ENCODE assay signal across 24 mouse cellular contexts in genomic region chr6:39945670-39946440, GRCm38 (mm10).
DNase-seq lines count a peak whose midpoint lies in the region; ATAC-seq lines count a peak whose summit lies in the region.
"Had no signal": no experiment of that assay in that cellular context is flagged by ENCODE, and none has a peak within 500 bp of the region (broad histone marks: within the 10 kb centered on the region; RNA-seq: fewer than 3 reads in every experiment).

No protein-coding gene starts in this region.

- H3K27me3 ChIP-seq in forebrain, embryonic 12.5 days: no peaks in the 10 kb centered on the region
- no peaks in the 10 kb centered on the region for H3K27me3 ChIP-seq in forebrain, embryonic 16.5 days (replicated peaks; ENCODE audit: control insufficient read depth, insufficient read depth, low read length)
- no peaks in the 10 kb centered on the region for H3K27me3 ChIP-seq in hindbrain, embryonic 10.5 days (ENCODE audit: insufficient read depth, poor library complexity, severe bottlenecking)
- H3K27me3 ChIP-seq in hindbrain, embryonic 13.5 days: no peaks in the 10 kb centered on the region
- H3K27me3 ChIP-seq: hindbrain, embryonic 12.5 days; limb, embryonic 13.5 days; lung, embryonic 15.5 days; neural tube, embryonic 13.5 days had no signal

- peaks cover 17% of the 10 kb centered on the region for H3K4me1 ChIP-seq in forebrain, embryonic 12.5 days
- H3K4me1 ChIP-seq in forebrain, embryonic 16.5 days (replicated peaks; ENCODE audit: control insufficient read depth, insufficient read depth, low read length): peaks cover 10% of the 10 kb centered on the region
- peaks cover 24% of the 10 kb centered on the region for H3K4me1 ChIP-seq in hindbrain, embryonic 10.5 days (replicated peaks)
- H3K4me1 ChIP-seq in hindbrain, embryonic 13.5 days (replicated peaks): peaks cover 19% of the 10 kb centered on the region
- H3K4me1 ChIP-seq: limb, embryonic 13.5 days; lung, embryonic 15.5 days had no signal

- H3K9me3 ChIP-seq in forebrain, embryonic 12.5 days: no peaks in the 10 kb centered on the region
- no peaks in the 10 kb centered on the region for H3K9me3 ChIP-seq in forebrain, embryonic 16.5 days (ENCODE audit: control insufficient read depth, low read length)
- H3K9me3 ChIP-seq in hindbrain, embryonic 10.5 days: no peaks in the 10 kb centered on the region
- H3K9me3 ChIP-seq in hindbrain, embryonic 13.5 days: no peaks in the 10 kb centered on the region
- H3K9me3 ChIP-seq: G1E; hindbrain, embryonic 12.5 days; limb, embryonic 13.5 days; lung, embryonic 15.5 days; neural tube, embryonic 13.5 days had no signal

- no peak for DNase-seq in hindbrain, embryonic 10.5 days (ENCODE audit: low spot score)
- peak; percentile 13 for DNase-seq in retina, postnatal 7 days (ENCODE audit: low read depth, low spot score)
- DNase-seq in retina, embryonic 14.5 days (ENCODE audit: low spot score): no peak
- DNase-seq in gastrocnemius, adult 8-10 months (ENCODE audit: low spot score in 2 of 2): no peak
- DNase-seq: cerebellum, adult 11 months; cerebellum, adult 9-10 months; gastrocnemius, adult 2 months; heart, postnatal 14 days; kidney, adult 9 months; kidney, postnatal 25 days; right cerebral cortex, postnatal 14 days; thymus, postnatal 4 days had no signal

- H3K4me2 ChIP-seq in forebrain, embryonic 12.5 days: no peak overlapping the region
- no peak overlapping the region for H3K4me2 ChIP-seq in forebrain, embryonic 16.5 days (ENCODE audit: low read length)
- H3K4me2 ChIP-seq in hindbrain, embryonic 13.5 days: no peak overlapping the region
- H3K4me2 ChIP-seq: hindbrain, embryonic 12.5 days; limb, embryonic 13.5 days; liver, embryonic 11.5 days; lung, embryonic 15.5 days; neural tube, embryonic 13.5 days had no signal

- no peaks in the 10 kb centered on the region for H3K36me3 ChIP-seq in forebrain, embryonic 12.5 days (replicated peaks)
- H3K36me3 ChIP-seq in forebrain, embryonic 16.5 days (ENCODE audit: control insufficient read depth, insufficient read depth): no peaks in the 10 kb centered on the region
- H3K36me3 ChIP-seq in hindbrain, embryonic 10.5 days: no peaks in the 10 kb centered on the region
- no peaks in the 10 kb centered on the region for H3K36me3 ChIP-seq in hindbrain, embryonic 13.5 days
- H3K36me3 ChIP-seq: G1E; hindbrain, embryonic 12.5 days; limb, embryonic 13.5 days; lung, embryonic 15.5 days had no signal

- no peak overlapping the region for H3K4me3 ChIP-seq in forebrain, embryonic 12.5 days (replicated peaks)
- H3K4me3 ChIP-seq in forebrain, embryonic 16.5 days (replicated peaks; ENCODE audit: low read length): no peak overlapping the region
- no peak overlapping the region for H3K4me3 ChIP-seq in hindbrain, embryonic 10.5 days
- H3K4me3 ChIP-seq in hindbrain, embryonic 13.5 days: no peak overlapping the region
- H3K4me3 ChIP-seq: erythroblast, embryonic 14.5 days; gastrocnemius, adult 2 months; hindbrain, embryonic 12.5 days; limb, embryonic 13.5 days; lung, embryonic 15.5 days; neural tube, embryonic 13.5 days had no signal

- ATAC-seq in forebrain, embryonic 12.5 days (ENCODE audit: low FRiP score): peak; percentile 30; the same call in 1 of the 2 replicates
- ATAC-seq in forebrain, embryonic 16.5 days: no peak
- ATAC-seq in hindbrain, embryonic 13.5 days (ENCODE audit: low FRiP score): no peak
- ATAC-seq: intestine, postnatal 0 days; Patski had no signal

- 0 out of 2 replicates have a peak overlapping the region, but pooled peaks have one; percentile 32 for H3K27ac ChIP-seq in forebrain, embryonic 12.5 days
- H3K27ac ChIP-seq in forebrain, embryonic 16.5 days (ENCODE audit: low read length): no peak overlapping the region
- H3K27ac ChIP-seq in hindbrain, embryonic 10.5 days: peak overlapping the region; percentile 42
- H3K27ac ChIP-seq in hindbrain, embryonic 13.5 days: no peak overlapping the region; the same call in 1 of the 2 replicates
- H3K27ac ChIP-seq: gastrocnemius, adult 2 months; hindbrain, embryonic 12.5 days; limb, embryonic 13.5 days; lung, embryonic 15.5 days; neural tube, embryonic 13.5 days had no signal

- H3K9ac ChIP-seq in forebrain, embryonic 12.5 days: no peak overlapping the region
- no peak overlapping the region for H3K9ac ChIP-seq in forebrain, embryonic 16.5 days (replicated peaks; ENCODE audit: low read depth, low read length)
- H3K9ac ChIP-seq in hindbrain, embryonic 13.5 days: no peak overlapping the region
- H3K9ac ChIP-seq: hindbrain, embryonic 12.5 days; limb, embryonic 13.5 days; lung, embryonic 15.5 days; neural tube, embryonic 13.5 days had no signal

- 62% methylated on average over 5 of the region's 5 CpGs for WGBS in forebrain, embryonic 12.5 days
- 66% methylated on average over 5 of the region's 5 CpGs for WGBS in forebrain, embryonic 16.5 days
- 72% methylated on average over 5 of the region's 5 CpGs for WGBS in hindbrain, embryonic 10.5 days
- 66% methylated on average over 5 of the region's 5 CpGs for WGBS in hindbrain, embryonic 13.5 days

Comparison
In these comparisons a context has a peak if more than half of its experiments do, and no peak if none do; other contexts are left out.
1. H3K27ac ChIP-seq: peak in forebrain, embryonic 12.5 days (single experiment) and hindbrain, embryonic 10.5 days (single experiment); none in forebrain, embryonic 16.5 days (single experiment) and hindbrain, embryonic 13.5 days (single experiment).